Mouse (Mus musculus) liver, postnatal 0 days (tissue): ENCODE data around the gene Tbc1d10a. TPM values are rescaled to one million over a fixed set of nuclear protein-coding genes. Genes with fewer than 3 reads are reported as not detected.

Source experiments
- ATAC-seq: fragments of 200-750 bp; cut with Nextera tagmentation; 2 replicates; pipeline ENCODE4 v1.8.0; 2017; ENCODE audit warnings: mild to moderate bottlenecking, moderate library complexity
- DNase-seq: peaks from one replicate; pipeline ENCODE4 v3.0.0-alpha.2; 2016
- H3K27ac ChIP-seq: fragments of 300-500 bp; sonication (generic); 2 replicates; pipeline ENCODE4 v1.5.1; 2014; ENCODE audit warnings: antibody characterized with exemption, moderate library complexity, mild to moderate bottlenecking, low read depth
- H3K27me3 ChIP-seq: fragments of 300-500 bp; sonication (generic); 2 replicates; pipeline ENCODE4 v1.6.1; 2014; ENCODE audit warnings: low read length, control low read depth, mixed read lengths; ENCODE audit not compliant: insufficient read depth
- H3K36me3 ChIP-seq: fragments of 300-500 bp; sonication (generic); replicated peaks from 2 replicates; pipeline ENCODE4 v1.6.1; 2014; ENCODE audit warnings: mild to moderate bottlenecking, control low read depth, low read length, moderate library complexity, mixed read lengths; ENCODE audit not compliant: insufficient read depth
- H3K4me1 ChIP-seq: fragments of 300-500 bp; sonication (generic); 2 replicates; pipeline ENCODE4 v1.6.1; 2014; ENCODE audit warnings: antibody characterized with exemption, mild to moderate bottlenecking, control low read depth; ENCODE audit not compliant: insufficient read depth
- H3K4me2 ChIP-seq: fragments of 300-500 bp; sonication (generic); 2 replicates; pipeline ENCODE4 v1.6.1; 2014; ENCODE audit warnings: low read depth, mild to moderate bottlenecking, low read length, moderate library complexity, mixed read lengths
- H3K4me3 ChIP-seq: fragments of 300-500 bp; sonication (generic); 2 replicates; pipeline ENCODE4 v1.5.1; 2014; ENCODE audit warnings: low read depth, low read length
- H3K9ac ChIP-seq: fragments of 300-500 bp; sonication (generic); replicated peaks from 2 replicates; pipeline ENCODE4 v1.6.1; 2014; ENCODE audit warnings: mild to moderate bottlenecking, moderate library complexity
- H3K9me3 ChIP-seq: fragments of 300-500 bp; sonication (generic); 2 replicates; pipeline ENCODE4 v1.6.1; 2016; ENCODE audit warnings: mild to moderate bottlenecking, control low read depth, low read length, mixed read lengths
- CTCF ChIP-seq: sonication (generic); IDR thresholded peaks from 2 replicates; pipeline ENCODE4 v1.5.1; 2016; ENCODE audit warnings: antibody characterized with exemption, low read depth
- EP300 ChIP-seq: IDR thresholded peaks from 2 replicates; pipeline ENCODE4 v1.6.1; 2016; ENCODE audit warnings: antibody characterized with exemption, low read depth, mild to moderate bottlenecking
- WGBS: fragments of 180-500 bp; shearing (Covaris S2); extraction: QIAGEN DNeasy Blood & Tissue Kit; methylation state at CpG from one replicate; pipeline ENCODE4 v1.1.7; 2014; ENCODE audit not compliant: insufficient replicate concordance; 5-methylcytosine and 5-hydroxymethylcytosine counted together
- polyA plus RNA-seq: library from polyadenylated mRNA; unstranded; fragments of >200 nt; fragmentation: Nextera tagmentation; extraction: Ambion mirVana; gene quantifications from 2 replicates; pipeline ENCODE4 v1.2.1, GENCODE M21; 2015

Gene Tbc1d10a
- polyA plus RNA-seq, 1 experiment from 2014 or later = 5.6 TPM

- WGBS = 52% methylated on average over 21 of the region's 21 CpGs
- peaks cover 27% of the 10 kb centered on the region for H3K4me1 ChIP-seq
- H3K27ac ChIP-seq = peak overlapping the region; percentile 88
- no peak for TF ChIP-seq CTCF
- no peak for TF ChIP-seq EP300
- H3K4me2 ChIP-seq = peak overlapping the region; percentile 88
- H3K27me3 ChIP-seq = no peaks in the 10 kb centered on the region
- H3K4me3 ChIP-seq = peak overlapping the region; percentile 59
- H3K36me3 ChIP-seq = peaks cover 13% of the 10 kb centered on the region; the same call in 1 of the 2 replicates
- H3K9ac ChIP-seq = peak overlapping the region; percentile 59
- H3K9me3 ChIP-seq = no peaks in the 10 kb centered on the region
- ATAC-seq (peak; percentile 41), DNase-seq (peak; percentile 54)
Observed at GRCm38 (mm10) chr11:4236546-4237067, 50.0 kb downstream of the Tbc1d10a start.

GRCm38 (mm10) chr11:4237389-4237912, 50.9 kb downstream of the Tbc1d10a start:
- Histone ChIP-seq H3K27ac (peak overlapping the region; percentile 88), H3K9ac (peak overlapping the region; percentile 59), H3K4me2 (peak overlapping the region; percentile 88), H3K27me3 (no peaks in the 10 kb centered on the region), H3K4me1 (peaks cover 27% of the 10 kb centered on the region), H3K4me3 (peak overlapping the region; percentile 59), H3K9me3 (no peaks in the 10 kb centered on the region), H3K36me3 (peaks cover 13% of the 10 kb centered on the region; the same call in 1 of the 2 replicates)
- TF ChIP-seq CTCF = 0 out of 2 replicates have a peak, but pooled peaks have one; percentile 14
- no peak for TF ChIP-seq EP300
- 33% methylated on average over 18 of the region's 18 CpGs for WGBS
- ATAC-seq = peak; percentile 48
- peak; percentile 77 for DNase-seq

- peak overlapping the region; percentile 59; the same call in 1 of the 2 replicates for H3K9ac ChIP-seq
- H3K4me3 ChIP-seq = peak overlapping the region; percentile 59
- 81% methylated on average over 6 of the region's 6 CpGs for WGBS
- H3K27ac ChIP-seq = peak overlapping the region; percentile 62
- no peak for DNase-seq
- peaks cover 27% of the 10 kb centered on the region for H3K4me1 ChIP-seq
- no peak for TF ChIP-seq EP300
- TF ChIP-seq CTCF = no peak
- H3K27me3 ChIP-seq = no peaks in the 10 kb centered on the region
- H3K4me2 ChIP-seq = peak overlapping the region; percentile 88
- ATAC-seq = no peak
- H3K9me3 ChIP-seq = no peaks in the 10 kb centered on the region
- peaks cover 13% of the 10 kb centered on the region; the same call in 1 of the 2 replicates for H3K36me3 ChIP-seq
Observed at GRCm38 (mm10) chr11:4238167-4238566, 51.6 kb downstream of the Tbc1d10a start.

- TF ChIP-seq CTCF (no peak), EP300 (no peak)
- H3K27me3 ChIP-seq = no peaks in the 10 kb centered on the region
- H3K36me3 ChIP-seq = peaks cover 13% of the 10 kb centered on the region; the same call in 1 of the 2 replicates
- WGBS = 86% methylated on average over 23 of the region's 23 CpGs
- ATAC-seq (no peak), DNase-seq (no peak)
- no peak overlapping the region for H3K27ac ChIP-seq
- no peak overlapping the region for H3K4me3 ChIP-seq
- H3K9me3 ChIP-seq = no peaks in the 10 kb centered on the region
- H3K9ac ChIP-seq = no peak overlapping the region; the same call in 1 of the 2 replicates
- H3K4me2 ChIP-seq = peak overlapping the region; percentile 6
- H3K4me1 ChIP-seq = peaks cover 24% of the 10 kb centered on the region
Observed at GRCm38 (mm10) chr11:4239691-4240090, 53.1 kb downstream of the Tbc1d10a start.

- DNase-seq (no peak), ATAC-seq (no peak)
- H3K4me2 ChIP-seq = peak overlapping the region; percentile 6; the same call in 1 of the 2 replicates
- peaks cover 22% of the 10 kb centered on the region for H3K4me1 ChIP-seq
- H3K27me3 ChIP-seq = no peaks in the 10 kb centered on the region
- TF ChIP-seq EP300 (no peak), CTCF (no peak)
- 37% methylated on average over 7 of the region's 7 CpGs for WGBS
- no peak overlapping the region for H3K4me3 ChIP-seq
- peak overlapping the region; percentile 16; the same call in 1 of the 2 replicates for H3K27ac ChIP-seq
- peaks cover 13% of the 10 kb centered on the region; the same call in 1 of the 2 replicates for H3K36me3 ChIP-seq
- H3K9me3 ChIP-seq = no peaks in the 10 kb centered on the region
- H3K9ac ChIP-seq = no peak overlapping the region
Observed at GRCm38 (mm10) chr11:4240151-4240550, 53.6 kb downstream of the Tbc1d10a start.

GRCm38 (mm10) chr11:4241180-4241579, 54.6 kb downstream of the Tbc1d10a start:
- Histone ChIP-seq H3K9ac (no peak overlapping the region), H3K4me1 (peaks cover 14% of the 10 kb centered on the region), H3K27ac (no peak overlapping the region), H3K36me3 (peaks cover 13% of the 10 kb centered on the region; the same call in 1 of the 2 replicates), H3K9me3 (no peaks in the 10 kb centered on the region), H3K4me3 (no peak overlapping the region), H3K27me3 (no peaks in the 10 kb centered on the region), H3K4me2 (no peak overlapping the region)
- 57% methylated on average over 4 of the region's 4 CpGs for WGBS
- DNase-seq (no peak), ATAC-seq (no peak)
- TF ChIP-seq CTCF (no peak), EP300 (no peak)
